Mouse (Mus musculus): ENCODE results near the gene St6galnac4.

The St6galnac4 gene

DNA sequence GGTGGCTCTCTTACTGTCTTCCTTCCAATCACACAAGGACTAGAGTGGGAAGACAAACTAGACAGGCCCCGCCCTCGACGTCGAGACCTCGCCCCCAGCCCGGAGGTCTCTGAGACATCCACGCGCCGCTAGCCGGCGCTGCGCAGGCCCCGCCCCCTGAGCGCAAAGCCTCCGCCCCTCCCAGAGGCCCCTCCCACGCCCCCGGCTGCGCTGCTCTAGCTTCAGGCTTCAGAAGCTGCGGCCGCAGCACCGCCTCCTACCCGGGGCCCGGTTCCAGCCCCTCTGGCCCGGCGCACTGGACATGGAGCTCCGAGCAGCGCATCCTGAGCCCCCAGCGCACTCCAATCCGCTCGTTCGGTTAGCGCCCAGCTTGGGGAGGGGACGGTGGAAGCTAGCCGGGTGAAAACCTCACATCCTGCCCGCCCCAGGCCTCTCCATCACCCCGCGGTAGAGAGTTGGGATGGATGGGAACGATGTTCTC lies at the start of gene St6galnac4:
Gene St6galnac4 (plus strand): TSS at position 225 of the 481 bp plus-strand sequence.
- DNase-seq (ENCODE audit: extremely low spot score, low read depth, low spot score): no peak

DNA sequence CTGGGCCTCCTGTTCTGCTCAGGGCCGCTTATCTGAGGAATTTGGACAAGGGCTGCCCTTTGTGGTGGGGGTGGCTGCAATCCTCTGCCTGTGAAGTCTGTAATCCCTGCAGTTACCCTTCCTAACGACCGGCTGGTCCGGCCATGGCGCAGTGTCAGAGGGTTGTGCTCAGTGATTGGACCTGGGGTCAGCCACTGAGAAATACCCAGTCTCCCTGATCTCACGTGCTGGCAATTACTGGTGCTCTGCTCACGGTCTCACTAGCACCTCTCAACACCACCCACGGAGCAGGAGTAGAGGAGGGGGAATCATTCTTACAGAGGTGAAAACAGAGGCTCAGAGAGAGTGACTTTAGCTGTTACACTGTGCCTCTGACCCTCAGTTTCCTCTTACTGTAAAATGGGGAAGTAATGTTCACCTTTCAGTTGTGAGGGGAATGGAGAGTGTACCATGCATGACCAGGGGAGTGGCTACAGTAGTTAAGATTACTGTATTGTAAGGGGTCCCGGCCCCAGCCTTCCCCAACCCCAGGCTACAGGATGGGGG lies 49.5 kb upstream of the St6galnac4 start:
- DNase-seq (ENCODE audit: extremely low spot score, low read depth, low spot score): no peak

DNA sequence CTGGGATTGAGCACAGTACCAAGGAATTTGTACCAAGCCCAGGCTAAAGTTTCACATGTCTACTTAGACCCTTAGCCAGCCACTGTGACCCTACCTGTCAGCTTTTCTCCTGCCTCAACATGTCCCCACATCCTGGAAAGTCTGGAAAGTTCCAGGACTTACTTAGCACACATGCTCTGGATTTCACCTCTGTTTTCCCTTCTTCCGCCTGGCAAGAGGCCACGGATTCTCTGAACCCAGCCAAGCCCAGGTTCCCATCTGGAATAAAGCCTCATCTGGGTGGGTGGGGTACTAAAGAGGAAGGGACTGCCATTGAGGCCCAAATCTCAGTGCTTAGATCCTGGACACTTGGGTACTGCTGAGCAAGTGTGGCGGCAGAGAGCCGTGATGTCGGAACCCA lies 49.0 kb upstream of the St6galnac4 start:
- DNase-seq (ENCODE audit: extremely low spot score, low read depth, low spot score): no peak

DNA sequence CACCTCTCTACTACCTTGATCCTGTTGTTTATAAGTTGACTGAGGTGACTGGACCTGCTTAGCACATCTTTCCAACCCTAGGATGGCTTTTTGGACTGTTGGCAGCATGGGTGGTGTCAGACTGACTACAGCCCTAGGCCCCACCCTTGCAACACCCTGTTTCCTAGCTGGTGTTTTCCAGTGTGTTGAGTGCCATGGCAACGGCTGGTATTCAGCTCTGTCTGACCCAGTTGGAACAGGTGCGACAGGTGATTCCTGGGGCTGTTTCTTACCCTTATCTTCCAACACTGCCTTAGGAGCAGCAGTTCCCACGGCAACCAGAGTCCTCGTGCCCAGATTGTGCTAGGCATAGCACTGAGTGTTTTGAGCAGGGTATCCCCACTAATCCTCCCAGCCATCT lies 48.4 kb upstream of the St6galnac4 start:
- DNase-seq (ENCODE audit: extremely low spot score, low read depth, low spot score): no peak

DNA sequence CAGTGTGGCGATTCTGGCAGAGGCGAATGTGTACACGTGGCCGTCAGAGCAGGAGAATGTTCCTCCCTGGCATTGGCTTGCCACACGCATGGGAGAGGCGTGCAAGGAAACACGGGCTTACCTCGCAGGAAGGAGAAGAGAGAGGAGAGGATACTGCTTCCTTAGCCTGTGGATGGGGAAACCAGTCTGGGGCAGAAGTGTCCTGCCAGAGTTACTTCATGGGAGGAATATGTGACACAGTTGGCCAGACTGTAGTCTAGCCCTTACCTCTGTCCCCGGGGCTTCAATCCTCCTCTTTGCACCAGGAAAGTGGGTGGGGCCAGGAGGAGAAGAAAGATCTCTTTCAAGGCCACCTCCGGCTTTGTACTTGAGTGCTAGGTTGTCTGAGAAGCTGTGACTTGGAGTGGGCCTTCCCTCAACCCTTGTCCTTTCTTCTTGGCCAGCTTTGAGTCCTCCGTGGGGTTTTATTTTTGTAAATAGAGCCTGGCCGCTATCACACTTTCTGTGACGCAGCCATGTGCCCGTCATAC lies 47.4 kb upstream of the St6galnac4 start:
- DNase-seq (ENCODE audit: extremely low spot score, low read depth, low spot score): no peak

DNA sequence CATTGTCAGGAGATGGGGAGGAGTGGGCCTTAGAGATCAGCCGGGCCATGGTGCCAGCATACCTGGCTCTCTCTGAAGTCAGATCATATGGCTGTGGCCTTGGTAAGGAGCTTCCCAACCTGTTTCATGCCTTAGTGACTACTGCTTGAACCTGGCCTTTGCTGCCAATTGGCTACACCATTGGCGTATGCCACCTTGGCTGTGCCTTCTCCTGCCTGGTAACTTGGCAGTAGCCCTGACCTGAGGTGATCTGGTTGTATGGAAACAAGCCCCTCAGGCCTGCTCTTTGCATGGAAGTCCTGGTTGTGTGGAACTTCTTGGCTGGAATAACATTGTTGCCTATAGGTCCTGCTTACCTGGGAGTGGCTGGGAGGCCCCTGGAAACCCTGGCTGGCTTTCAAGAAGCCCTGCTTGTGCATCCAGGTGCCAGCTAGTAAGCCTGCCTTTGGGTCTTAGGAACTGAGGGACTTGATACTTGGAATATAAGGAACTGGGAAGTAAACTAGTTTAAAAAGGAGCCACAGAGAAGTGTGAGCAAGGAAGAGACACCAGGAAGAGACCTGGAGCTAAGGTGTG lies 45.5 kb upstream of the St6galnac4 start:
- no peak for DNase-seq (ENCODE audit: extremely low spot score, low read depth, low spot score)

DNA sequence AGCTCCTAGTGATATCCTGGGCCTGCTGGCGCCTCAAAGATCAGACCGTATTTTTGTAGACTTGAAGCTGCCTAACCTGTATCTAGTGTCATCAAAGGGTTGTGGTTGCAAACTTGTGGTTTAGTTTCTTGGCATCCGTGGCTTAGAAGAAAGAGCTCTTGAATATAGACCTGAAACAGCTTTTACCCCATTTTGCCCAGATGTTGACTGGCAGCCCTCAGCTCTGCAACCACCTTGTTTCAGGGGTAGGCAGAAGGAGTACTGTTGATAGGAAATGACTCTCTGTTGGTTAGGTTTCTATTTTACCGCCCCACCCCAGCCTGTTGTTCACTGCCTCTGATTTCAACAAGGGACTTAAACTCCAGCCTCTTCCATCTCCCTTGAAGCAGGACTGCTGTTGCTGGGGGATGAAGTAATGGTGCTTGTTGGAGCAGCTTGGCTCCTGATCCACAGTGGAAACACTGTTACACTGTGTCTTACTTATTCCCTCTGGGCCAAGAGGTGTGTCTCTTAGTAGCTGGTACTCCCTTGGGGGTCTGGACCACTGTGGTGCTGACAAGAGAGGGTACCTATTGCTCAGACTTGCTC lies 44.8 kb upstream of the St6galnac4 start:
- DNase-seq (ENCODE audit: extremely low spot score, low read depth, low spot score): no peak

DNA sequence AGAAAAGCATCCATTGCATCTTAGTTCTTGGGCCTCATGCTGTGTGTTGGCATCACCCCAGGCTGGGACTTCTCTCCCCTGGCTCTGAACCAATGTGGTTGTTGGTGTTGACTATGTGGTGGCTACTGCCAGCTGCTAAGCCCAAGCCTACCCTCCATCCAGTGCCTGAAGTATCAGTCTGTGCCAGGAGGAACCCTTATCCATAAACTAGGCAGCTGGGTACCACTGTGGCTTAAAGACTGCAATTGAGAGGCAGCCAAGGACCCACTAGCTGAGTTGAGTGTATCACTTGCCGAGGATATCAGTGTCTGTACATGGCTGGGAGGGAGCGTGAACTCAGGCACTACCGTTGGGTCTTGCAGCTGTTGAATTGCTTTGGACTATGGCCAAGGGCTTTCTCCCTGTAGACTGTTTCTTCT lies 43.9 kb upstream of the St6galnac4 start:
- no peak for DNase-seq (ENCODE audit: extremely low spot score, low read depth, low spot score)

DNA sequence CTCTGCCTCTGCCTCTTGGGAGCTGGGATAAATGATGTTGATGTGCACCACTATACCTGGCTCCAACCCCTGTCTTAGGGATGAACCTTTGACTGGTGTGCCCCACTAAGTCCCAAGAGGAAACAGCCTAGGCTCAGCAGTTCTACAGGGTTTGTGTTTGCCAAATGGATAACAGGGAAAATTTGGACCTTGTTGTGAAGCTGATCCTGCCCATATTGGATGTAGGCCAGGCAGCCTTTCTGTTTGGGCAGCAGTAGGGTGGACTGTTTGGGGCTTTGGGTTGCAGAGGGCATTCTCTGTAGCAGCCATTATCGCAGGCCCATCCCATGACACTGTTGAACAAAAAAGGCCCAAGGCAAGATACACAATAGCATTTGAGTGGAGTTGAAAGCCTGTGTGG lies 39.9 kb upstream of the St6galnac4 start:
- no peak for DNase-seq (ENCODE audit: extremely low spot score, low read depth, low spot score)

DNA sequence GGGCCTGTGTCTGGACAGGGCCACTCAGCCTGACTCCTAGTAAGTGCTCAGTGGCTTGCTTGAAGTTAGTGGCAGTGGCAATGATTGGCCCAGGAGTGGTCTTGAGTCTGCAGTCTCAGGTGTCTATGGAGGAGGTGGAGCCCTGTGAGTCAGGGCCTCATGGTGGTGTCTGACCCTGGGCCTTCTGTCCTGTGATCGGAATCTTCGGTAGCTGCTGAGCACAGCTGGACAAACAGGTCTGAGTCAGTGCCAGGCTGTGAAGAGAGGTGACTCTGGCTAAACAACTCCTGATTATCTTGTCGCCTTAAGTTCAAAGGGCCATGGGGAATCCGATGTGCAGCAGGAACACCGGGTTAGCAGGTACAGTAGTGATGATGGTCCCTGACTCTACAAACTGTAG lies 39.5 kb upstream of the St6galnac4 start:
- no peak for DNase-seq (ENCODE audit: extremely low spot score, low read depth, low spot score)

DNA sequence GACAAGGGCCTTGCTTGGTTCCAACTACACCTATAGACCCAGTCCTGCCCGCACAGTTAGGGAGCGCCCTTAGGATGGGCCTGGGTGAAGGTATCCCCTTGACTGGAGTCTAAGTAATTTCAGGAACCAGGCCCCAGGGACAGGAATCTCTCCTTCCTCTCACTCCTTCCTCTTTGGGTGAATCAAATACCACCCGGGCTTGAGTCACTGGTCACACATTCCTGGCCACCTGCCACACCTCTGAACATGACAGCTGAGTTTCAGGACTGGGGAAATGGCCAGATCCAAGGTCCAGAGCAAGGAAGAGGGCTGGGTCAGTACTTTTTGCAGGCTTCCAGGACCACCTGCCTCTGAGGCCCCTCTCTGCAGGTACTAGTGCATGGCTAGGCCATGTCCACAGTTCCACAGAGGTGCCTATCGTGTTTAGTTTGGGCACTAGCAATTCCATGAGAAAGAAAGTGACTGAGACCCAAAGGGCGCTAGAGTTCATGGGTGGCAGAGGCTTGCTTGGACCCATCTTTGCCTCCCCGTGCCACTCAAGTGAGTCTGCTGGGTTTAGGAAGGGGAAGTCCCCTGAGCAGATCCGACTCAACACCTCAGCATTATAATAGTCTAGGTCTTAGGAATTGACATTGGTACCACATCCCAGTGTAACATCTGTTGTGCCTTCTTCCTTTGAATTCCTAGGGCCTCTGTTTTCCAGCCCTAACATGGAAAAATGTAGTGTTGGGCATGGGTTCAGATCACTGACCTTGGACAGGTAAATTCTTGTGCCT lies 38.7 kb upstream of the St6galnac4 start:
- no peak for DNase-seq (ENCODE audit: extremely low spot score, low read depth, low spot score)

DNA sequence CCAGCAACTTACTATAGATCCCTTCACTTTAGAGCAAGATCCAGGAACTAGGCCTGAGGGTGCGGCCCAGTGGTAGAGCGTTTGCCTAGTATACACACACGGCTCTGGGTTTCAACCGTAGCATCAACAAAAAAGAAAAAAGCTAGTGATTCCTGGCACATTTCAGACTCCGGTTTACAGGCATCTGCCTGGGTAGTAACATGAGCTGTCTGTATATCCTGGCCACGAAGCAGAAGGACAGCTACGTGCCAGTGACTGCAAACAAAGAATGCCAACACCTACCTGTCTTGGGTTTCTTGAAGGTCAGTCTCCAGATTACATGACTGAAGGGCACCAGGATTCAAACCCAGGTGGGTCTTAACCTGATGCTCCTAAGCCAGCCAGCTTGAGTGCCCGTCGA lies 37.7 kb upstream of the St6galnac4 start:
- DNase-seq (ENCODE audit: extremely low spot score, low read depth, low spot score): no peak

DNA sequence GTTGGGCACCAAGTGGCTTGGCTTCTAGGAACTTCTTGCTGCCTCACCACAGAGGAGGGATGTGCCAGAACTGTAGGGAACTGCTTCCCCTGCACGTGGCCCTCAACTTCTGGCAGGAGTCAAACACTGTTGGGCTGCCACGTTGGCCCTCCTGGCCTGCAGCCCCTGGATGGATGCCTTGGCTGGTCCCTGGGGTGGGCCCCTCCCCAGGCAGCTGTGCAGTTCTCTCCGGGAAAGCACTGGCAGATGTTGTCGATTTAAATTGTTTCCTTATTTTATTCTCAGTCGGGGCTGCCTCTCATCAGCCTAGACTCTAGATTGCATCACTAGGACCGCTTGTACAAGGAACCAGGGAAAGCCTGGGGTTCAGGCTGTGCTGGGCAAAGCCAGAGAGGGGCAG lies 37.1 kb upstream of the St6galnac4 start:
- DNase-seq (ENCODE audit: extremely low spot score, low read depth, low spot score): no peak

DNA sequence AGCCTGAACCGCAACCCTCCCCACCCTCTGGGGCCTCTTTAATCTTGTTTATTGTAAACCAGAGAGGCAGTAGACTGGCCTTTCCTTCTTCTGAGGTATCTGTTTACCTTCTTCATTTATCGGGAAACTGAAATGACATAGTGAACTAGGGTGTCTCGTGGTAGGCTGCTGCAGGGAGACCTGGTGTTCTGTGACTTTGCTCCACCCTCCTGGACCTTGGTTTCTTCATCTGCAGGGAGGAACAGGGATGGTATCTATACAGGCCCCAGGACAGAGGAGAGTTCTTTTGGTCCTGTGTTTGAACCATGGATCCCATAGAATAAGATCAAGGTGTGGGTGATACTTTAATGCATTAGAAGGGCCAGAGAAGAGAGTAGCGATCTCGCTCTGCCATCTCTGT lies 35.7 kb upstream of the St6galnac4 start:
- DNase-seq (ENCODE audit: extremely low spot score, low read depth, low spot score): no peak

DNA sequence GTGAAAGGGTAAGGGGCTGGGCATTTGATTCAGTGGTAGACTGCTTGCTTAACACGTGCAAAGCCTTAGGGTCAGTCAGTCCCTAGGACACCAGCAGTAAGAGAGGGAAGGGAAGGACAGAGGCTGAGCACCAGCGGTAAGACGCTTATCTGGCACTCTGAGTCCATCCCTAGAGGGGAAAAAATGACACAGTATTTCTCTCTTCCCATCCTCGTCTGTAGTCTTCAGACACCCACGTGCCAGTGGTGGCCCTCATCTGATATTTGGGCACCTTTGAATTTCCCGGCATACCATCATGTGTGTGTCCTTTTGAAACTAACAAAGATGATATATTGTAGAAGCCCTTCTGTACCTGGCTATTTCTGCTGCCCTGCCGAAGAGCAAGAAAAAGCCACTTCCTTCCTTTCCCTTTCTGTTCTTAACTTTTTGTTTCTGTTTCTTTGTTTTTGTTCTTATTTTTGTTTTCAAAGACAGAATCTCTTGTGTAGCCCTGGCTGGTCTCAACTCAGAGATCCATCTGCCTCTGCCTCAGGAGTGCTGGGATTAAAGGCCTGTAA lies 33.2 kb upstream of the St6galnac4 start:
- DNase-seq (ENCODE audit: extremely low spot score, low read depth, low spot score): no peak

DNA sequence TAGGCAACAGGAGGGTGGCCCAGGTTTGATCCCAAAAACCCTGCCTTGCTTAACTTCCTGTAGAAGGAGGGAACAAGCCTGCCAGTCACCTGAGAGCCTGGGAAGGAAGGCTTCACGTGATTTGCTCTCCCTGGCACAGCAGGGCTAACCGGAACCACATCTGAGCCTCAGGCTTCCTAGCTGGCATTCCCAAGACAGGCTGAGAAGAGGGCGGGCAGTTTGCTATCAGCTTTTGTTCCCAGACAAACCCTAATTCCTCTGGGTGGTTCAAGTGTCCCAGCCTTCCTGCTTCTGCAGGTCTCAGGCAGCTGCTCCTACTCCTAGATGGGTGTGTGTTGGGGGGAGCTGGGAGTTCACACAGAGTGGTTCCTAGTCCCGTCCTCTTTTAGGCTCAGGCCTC lies 31.4 kb upstream of the St6galnac4 start:
- DNase-seq (ENCODE audit: extremely low spot score, low read depth, low spot score): no peak

DNA sequence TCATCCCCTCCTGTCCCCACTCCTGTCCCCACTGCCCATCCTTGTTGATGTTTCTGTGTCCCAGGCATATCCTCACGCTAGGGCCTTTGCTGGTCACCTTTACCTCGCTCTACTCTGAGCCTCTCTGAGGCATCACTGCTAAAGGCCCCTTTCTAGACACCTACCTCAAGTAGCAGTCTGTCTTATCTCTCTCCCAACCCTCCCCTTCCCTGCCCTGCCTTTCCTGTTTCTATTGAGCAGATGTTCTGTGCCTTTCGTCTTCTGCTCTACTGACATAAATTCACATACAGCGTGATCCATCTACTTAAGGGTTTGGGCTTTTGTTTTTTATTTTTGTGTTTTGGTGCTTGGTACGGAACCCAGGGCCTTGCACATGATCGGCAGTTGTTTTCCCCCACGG lies 30.9 kb upstream of the St6galnac4 start:
- DNase-seq (ENCODE audit: extremely low spot score, low read depth, low spot score): no peak

DNA sequence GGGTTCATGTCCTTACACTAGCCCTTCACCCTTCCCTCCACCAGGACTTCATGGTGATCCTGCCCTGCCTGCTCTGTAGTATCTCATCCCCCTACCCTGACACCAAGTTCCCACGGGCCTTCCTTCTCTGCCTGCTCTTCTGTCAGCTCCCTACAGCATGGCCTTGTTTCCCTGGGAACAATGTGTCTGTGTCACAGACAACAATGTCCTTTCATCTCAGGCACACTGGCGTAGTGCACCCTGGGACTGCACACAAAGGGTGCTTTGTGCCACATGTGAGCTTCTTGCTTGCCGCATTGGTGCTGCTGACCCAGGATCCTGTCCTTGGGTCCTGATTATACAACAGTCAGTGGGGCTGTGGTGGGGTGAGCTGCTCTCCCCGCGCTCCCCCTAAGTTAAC lies 27.3 kb upstream of the St6galnac4 start:
- DNase-seq (ENCODE audit: extremely low spot score, low read depth, low spot score): no peak

DNA sequence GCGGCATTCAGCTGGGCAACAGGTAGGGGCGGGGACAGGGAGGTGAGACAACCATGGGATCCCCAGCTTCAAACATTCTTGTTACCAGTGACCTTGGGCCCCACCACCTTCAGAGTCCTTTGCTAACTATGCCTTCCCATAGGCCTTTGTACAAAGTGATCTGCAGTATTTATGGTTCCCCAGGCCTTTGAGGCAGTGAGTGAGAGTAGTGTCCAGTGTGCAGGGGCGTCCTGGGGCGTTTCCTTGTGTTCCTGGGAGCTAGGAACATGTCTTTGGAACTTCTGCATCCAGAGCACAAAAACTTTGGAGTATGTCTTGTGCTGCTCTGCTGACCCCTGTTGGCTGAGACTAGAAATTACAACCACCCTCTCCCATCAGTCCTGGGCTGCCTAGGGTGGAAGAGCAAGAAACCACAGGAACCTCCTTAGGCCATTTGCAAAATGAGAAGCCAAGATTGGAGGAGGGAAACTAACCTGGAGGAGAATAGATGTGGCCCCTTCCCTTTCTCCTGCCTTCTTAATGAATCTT lies 20.3 kb upstream of the St6galnac4 start:
- DNase-seq (ENCODE audit: extremely low spot score, low read depth, low spot score): no peak

DNA sequence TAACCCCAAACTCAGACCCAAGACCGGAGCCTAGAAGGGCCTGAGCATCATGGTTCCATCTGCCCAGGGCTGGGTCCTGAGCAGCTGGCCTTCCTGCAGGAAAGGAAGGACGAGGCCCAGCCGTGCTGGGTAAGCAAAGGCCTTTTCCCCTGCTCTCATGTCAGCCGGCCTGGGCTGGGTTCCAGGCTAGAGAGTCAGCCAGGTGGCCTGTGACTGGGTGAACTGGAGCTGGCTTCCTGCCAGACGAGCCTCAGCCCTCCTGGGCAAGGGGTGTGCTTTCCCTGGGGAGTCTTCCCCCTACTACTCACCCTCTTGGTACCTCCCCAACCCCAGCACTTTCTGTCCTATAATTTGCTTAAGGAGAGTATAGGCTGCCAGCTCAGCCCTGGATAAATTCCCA lies 18.7 kb upstream of the St6galnac4 start:
- DNase-seq (ENCODE audit: extremely low spot score, low read depth, low spot score): no peak

DNA sequence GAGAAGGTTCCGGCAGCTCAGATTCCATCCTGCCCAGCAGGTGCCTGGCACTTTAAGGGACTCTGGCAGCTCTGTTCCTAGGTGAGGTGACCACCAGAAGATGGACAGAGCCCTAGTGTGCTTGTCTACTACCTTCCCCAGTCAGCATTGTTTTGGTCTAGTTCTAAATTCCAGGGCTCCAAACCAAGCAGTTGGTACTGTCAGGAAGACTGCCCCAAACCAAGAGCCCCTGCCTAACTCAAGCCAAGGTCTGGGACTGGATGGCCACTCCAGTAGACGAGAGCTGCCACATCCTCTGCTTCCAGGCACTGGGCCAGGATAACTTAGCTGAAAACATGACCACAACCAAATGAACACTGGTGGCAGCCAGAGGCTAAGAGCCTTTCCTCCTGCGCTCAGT lies 18.0 kb upstream of the St6galnac4 start:
- DNase-seq (ENCODE audit: extremely low spot score, low read depth, low spot score): no peak

Measured in hindlimb bud, embryonic 11.5 days (tissue).